Mouse (Mus musculus): ENCODE results near the gene Gnb5. TPM values are rescaled to one million over a fixed set of nuclear protein-coding genes. Genes with fewer than 3 reads are reported as not detected.
A peak's percentile ranks its signal among the peaks of the same experiment; 100 is the strongest.

Gnb5 gene
- polyA plus RNA-seq, 1 experiment from 2014 or later, result 16.1 TPM

DNA sequence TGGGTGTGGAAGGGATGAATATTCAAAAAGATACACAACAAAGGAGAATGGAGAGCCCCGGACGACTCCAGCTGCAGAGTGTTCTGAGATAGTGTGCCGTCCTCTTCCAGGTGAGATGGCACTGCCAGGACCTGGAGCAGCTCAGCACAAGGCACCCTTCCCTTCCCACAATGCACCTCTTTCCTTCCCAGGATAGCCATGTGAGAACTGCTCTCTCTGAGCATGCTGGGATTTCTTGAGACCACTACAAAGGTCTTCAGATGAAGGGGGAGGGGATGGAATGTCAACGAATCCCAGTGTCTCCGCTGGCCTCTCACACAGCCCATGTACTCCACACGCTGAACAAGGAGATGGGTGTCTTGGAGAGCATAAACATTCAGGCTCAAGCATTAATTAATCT lies 18.5 kb upstream of the Gnb5 start:
- no peak overlapping the region for H3K4me2 ChIP-seq (replicated peaks; ENCODE audit: low read depth)
- H3K4me3 ChIP-seq (ENCODE audit: low read depth, low read length), result no peak overlapping the region
- 61% methylated on average over 6 of the region's 6 CpGs for WGBS
- no peak overlapping the region for H3K9ac ChIP-seq (ENCODE audit: low read length)
- H3K36me3 ChIP-seq (ENCODE audit: control insufficient read depth, insufficient read depth, low read length), result no peaks in the 10 kb centered on the region
- H3K27me3 ChIP-seq (ENCODE audit: control insufficient read depth, insufficient read depth, low read length), result no peaks in the 10 kb centered on the region
- H3K4me1 ChIP-seq (replicated peaks; ENCODE audit: control insufficient read depth, insufficient read depth), result no peaks in the 10 kb centered on the region
- no peak for ATAC-seq (ENCODE audit: low FRiP score, low TSS enrichment)
- TF ChIP-seq EP300 (optimal IDR thresholded peaks at IDR 0.05) (no peak), CTCF (IDR thresholded peaks at IDR 0.05; ENCODE audit: low read depth) (no peak)
- H3K9me3 ChIP-seq (ENCODE audit: control insufficient read depth, low read length), result no peaks in the 10 kb centered on the region
- no peak overlapping the region for H3K27ac ChIP-seq (replicated peaks)
- DNase-seq (ENCODE audit: low spot score), result no peak

DNA sequence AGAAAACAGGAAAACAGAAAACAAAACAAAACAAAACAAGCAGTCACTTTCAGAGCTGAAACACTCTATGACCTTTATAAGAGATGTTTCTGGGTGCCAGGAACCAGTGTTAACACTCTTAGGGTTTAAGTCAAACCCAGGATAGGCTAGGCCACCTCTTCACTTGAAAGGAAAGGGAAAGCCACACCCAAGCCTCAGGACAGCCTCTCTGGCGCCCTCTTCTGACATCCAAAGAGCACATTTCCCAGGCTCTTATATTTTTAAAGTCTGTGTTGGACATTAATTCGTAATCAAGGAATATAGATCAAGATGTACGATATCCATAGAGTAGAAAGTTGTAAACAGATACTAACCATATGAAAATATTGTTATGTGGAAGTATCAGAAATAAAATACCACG lies 16.5 kb upstream of the Gnb5 start:
- ATAC-seq (ENCODE audit: low FRiP score, low TSS enrichment), result no peak
- H3K27me3 ChIP-seq (ENCODE audit: control insufficient read depth, insufficient read depth, low read length), result no peaks in the 10 kb centered on the region
- no peaks in the 10 kb centered on the region for H3K9me3 ChIP-seq (ENCODE audit: control insufficient read depth, low read length)
- no peak overlapping the region for H3K27ac ChIP-seq (replicated peaks)
- no peak overlapping the region for H3K9ac ChIP-seq (ENCODE audit: low read length)
- TF ChIP-seq CTCF (IDR thresholded peaks at IDR 0.05; ENCODE audit: low read depth), result peak; percentile 66
- no peak for TF ChIP-seq EP300 (optimal IDR thresholded peaks at IDR 0.05)
- H3K36me3 ChIP-seq (ENCODE audit: control insufficient read depth, insufficient read depth, low read length), result no peaks in the 10 kb centered on the region
- no peak overlapping the region for H3K4me2 ChIP-seq (replicated peaks; ENCODE audit: low read depth)
- H3K4me1 ChIP-seq (replicated peaks; ENCODE audit: control insufficient read depth, insufficient read depth), result no peaks in the 10 kb centered on the region
- WGBS, result 38% methylated on average over 4 of the region's 4 CpGs
- peak; percentile 48 for DNase-seq (ENCODE audit: low spot score)
- H3K4me3 ChIP-seq (ENCODE audit: low read depth, low read length), result no peak overlapping the region

DNA sequence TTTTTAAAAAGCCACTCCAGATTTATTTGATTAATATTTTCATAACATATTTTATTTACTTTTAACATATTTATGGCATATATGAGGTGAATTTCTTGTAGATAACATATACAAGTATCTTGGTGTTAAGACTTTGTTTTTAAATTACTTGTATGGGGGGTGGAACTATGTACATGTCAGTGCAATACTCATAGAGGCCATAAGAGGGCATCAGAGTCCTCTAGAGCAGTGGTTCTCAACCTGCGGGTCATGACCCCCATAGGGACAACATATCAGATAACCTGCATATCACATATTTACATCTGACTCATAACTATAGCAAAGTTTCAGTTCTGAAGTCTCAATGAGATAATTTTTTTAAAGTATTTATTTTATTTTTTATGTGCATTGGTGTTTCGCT lies 6.7 kb upstream of the Gnb5 start:
- WGBS, result 82% methylated on average over 2 of the region's 2 CpGs
- Histone ChIP-seq H3K36me3 (ENCODE audit: control insufficient read depth, insufficient read depth, low read length) (no peaks in the 10 kb centered on the region), H3K27me3 (ENCODE audit: control insufficient read depth, insufficient read depth, low read length) (no peaks in the 10 kb centered on the region), H3K4me2 (replicated peaks; ENCODE audit: low read depth) (no peak overlapping the region), H3K9me3 (ENCODE audit: control insufficient read depth, low read length) (no peaks in the 10 kb centered on the region), H3K9ac (ENCODE audit: low read length) (no peak overlapping the region), H3K4me1 (replicated peaks; ENCODE audit: control insufficient read depth, insufficient read depth) (no peaks in the 10 kb centered on the region), H3K4me3 (ENCODE audit: low read depth, low read length) (no peak overlapping the region), H3K27ac (replicated peaks) (no peak overlapping the region)
- TF ChIP-seq CTCF (IDR thresholded peaks at IDR 0.05; ENCODE audit: low read depth), result peak; percentile 63
- TF ChIP-seq EP300 (optimal IDR thresholded peaks at IDR 0.05), result no peak
- DNase-seq (ENCODE audit: low spot score) (no peak), ATAC-seq (ENCODE audit: low FRiP score, low TSS enrichment) (no peak)

DNA sequence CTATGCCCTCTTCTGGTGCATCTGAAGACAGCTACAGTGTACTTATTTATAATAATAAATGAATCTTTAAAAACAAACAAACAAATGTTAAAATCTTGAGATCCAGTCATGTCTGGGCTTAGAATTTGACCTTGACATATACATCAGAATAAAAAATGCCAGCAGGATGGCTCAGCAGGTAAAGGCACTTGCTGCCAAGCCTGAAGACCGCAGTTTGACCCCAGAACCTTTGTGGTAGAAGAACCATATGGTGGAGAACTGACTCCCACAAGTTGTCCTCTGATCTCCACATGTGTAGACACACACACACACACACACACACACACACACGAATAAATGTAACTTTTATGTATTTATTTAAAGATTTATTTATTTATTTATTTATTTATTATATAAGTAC lies 3.1 kb upstream of the Gnb5 start:
- WGBS, result 79% methylated on average over 2 of the region's 2 CpGs
- DNase-seq (ENCODE audit: low spot score), result no peak
- Histone ChIP-seq H3K9ac (ENCODE audit: low read length) (no peak overlapping the region), H3K4me2 (replicated peaks; ENCODE audit: low read depth) (no peak overlapping the region), H3K4me3 (ENCODE audit: low read depth, low read length) (no peak overlapping the region), H3K27me3 (ENCODE audit: control insufficient read depth, insufficient read depth, low read length) (no peaks in the 10 kb centered on the region), H3K27ac (replicated peaks) (no peak overlapping the region), H3K36me3 (ENCODE audit: control insufficient read depth, insufficient read depth, low read length) (no peaks in the 10 kb centered on the region), H3K4me1 (replicated peaks; ENCODE audit: control insufficient read depth, insufficient read depth) (no peaks in the 10 kb centered on the region), H3K9me3 (ENCODE audit: control insufficient read depth, low read length) (no peaks in the 10 kb centered on the region)
- TF ChIP-seq CTCF (IDR thresholded peaks at IDR 0.05; ENCODE audit: low read depth), result no peak
- TF ChIP-seq EP300 (optimal IDR thresholded peaks at IDR 0.05), result no peak
- ATAC-seq (ENCODE audit: low FRiP score, low TSS enrichment), result no peak

DNA sequence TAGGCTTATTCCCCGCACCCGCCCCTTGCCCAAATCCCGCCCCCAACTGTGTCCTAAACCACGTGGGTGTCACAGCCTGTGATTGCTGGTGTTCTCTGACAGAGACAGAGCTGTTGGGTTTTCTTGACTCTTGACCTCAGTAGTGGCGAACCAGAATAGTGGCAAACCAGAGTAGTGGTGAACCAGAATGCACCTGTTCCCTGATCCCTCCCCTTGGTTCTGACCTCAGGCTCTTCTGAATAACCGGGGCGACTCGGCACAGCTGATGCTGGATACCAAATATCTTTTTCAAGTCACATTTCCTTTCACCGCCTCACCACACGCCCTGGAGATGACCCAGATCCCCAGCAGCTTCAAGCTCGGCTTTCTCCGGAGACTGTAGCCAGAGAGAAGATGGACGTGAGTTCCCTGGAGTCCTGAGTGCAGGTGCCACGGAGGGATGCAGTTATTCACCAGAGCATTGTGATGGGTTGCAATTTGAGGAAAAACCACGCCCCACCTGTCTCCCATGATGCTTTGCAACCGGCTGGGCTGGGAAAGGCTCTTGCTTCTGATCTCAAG lies 2.3 kb upstream of the Gnb5 start:
- Histone ChIP-seq H3K27me3 (ENCODE audit: control insufficient read depth, insufficient read depth, low read length) (no peaks in the 10 kb centered on the region), H3K27ac (replicated peaks) (no peak overlapping the region), H3K4me2 (replicated peaks; ENCODE audit: low read depth) (no peak overlapping the region), H3K4me1 (replicated peaks; ENCODE audit: control insufficient read depth, insufficient read depth) (no peaks in the 10 kb centered on the region), H3K4me3 (ENCODE audit: low read depth, low read length) (no peak overlapping the region), H3K9ac (ENCODE audit: low read length) (no peak overlapping the region), H3K9me3 (ENCODE audit: control insufficient read depth, low read length) (no peaks in the 10 kb centered on the region), H3K36me3 (ENCODE audit: control insufficient read depth, insufficient read depth, low read length) (no peaks in the 10 kb centered on the region)
- ATAC-seq (ENCODE audit: low FRiP score, low TSS enrichment), result no peak; the same call in 1 of the 2 replicates
- DNase-seq (ENCODE audit: low spot score), result no peak
- WGBS, result 44% methylated on average over 16 of the region's 16 CpGs
- TF ChIP-seq CTCF (IDR thresholded peaks at IDR 0.05; ENCODE audit: low read depth) (no peak), EP300 (optimal IDR thresholded peaks at IDR 0.05) (no peak)

DNA sequence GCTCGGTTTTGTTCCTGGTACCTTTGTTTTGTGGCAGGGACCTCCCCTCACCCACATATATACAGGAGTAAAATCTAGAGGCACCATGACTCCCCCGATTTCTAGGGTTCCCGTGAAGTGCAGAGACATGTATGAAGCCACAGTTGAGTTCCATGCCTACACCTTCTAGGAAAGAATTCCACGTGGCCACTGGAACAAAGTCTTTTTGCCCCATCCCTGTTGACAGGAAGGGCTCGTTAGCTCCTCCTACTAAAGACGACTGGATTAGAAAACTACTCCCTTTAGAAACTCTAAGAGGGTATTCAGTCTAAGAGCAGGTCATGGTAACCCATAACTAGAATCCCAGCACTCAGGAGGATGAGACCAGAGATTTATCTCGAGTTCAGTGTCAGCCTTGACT lies 1.8 kb upstream of the Gnb5 start:
- Histone ChIP-seq H3K4me1 (replicated peaks; ENCODE audit: control insufficient read depth, insufficient read depth) (no peaks in the 10 kb centered on the region), H3K4me3 (ENCODE audit: low read depth, low read length) (no peak overlapping the region), H3K27me3 (ENCODE audit: control insufficient read depth, insufficient read depth, low read length) (no peaks in the 10 kb centered on the region), H3K36me3 (ENCODE audit: control insufficient read depth, insufficient read depth, low read length) (no peaks in the 10 kb centered on the region), H3K4me2 (replicated peaks; ENCODE audit: low read depth) (no peak overlapping the region), H3K9ac (ENCODE audit: low read length) (no peak overlapping the region), H3K9me3 (ENCODE audit: control insufficient read depth, low read length) (no peaks in the 10 kb centered on the region), H3K27ac (replicated peaks) (no peak overlapping the region)
- no peak for TF ChIP-seq CTCF (IDR thresholded peaks at IDR 0.05; ENCODE audit: low read depth)
- TF ChIP-seq EP300 (optimal IDR thresholded peaks at IDR 0.05), result no peak
- no peak for DNase-seq (ENCODE audit: low spot score)
- 35% methylated on average over 7 of the region's 7 CpGs for WGBS
- ATAC-seq (ENCODE audit: low FRiP score, low TSS enrichment), result no peak

Data from stomach, postnatal 0 days (tissue).